Mouse (Mus musculus) adrenal gland, postnatal 4 days (tissue): ENCODE data around the gene Gxylt1. TPM values are rescaled to one million over a fixed set of nuclear protein-coding genes. Genes with fewer than 3 reads are reported as not detected.
A peak's percentile ranks its signal among the peaks of the same experiment; 100 is the strongest.
"Not testable (repeated sequence)": the region's sequence is repeated elsewhere in the genome, so short reads cannot be mapped to it uniquely, and the experiment has no call there.

Experiments used
- DNase-seq, 2 experiments: peaks; one replicate each; pipeline ENCODE4 v3.0.0; 2021 to 2022; ENCODE audit warnings: low spot score in 2 of 2, mixed read lengths in 2 of 2
- total RNA-seq, 2 experiments: library from RNA; stranded (reverse); gene quantifications; 2 replicates each; pipeline ENCODE4 v1.2.3; 2021

Gene Gxylt1
- total RNA-seq, 2 experiments from 2014 or later = 32.9 to 33.2 TPM

GRCm38 (mm10) chr15:93264221-93264620 is 10.8 kb downstream of the Gxylt1 start:
- no peak for DNase-seq

DNA sequence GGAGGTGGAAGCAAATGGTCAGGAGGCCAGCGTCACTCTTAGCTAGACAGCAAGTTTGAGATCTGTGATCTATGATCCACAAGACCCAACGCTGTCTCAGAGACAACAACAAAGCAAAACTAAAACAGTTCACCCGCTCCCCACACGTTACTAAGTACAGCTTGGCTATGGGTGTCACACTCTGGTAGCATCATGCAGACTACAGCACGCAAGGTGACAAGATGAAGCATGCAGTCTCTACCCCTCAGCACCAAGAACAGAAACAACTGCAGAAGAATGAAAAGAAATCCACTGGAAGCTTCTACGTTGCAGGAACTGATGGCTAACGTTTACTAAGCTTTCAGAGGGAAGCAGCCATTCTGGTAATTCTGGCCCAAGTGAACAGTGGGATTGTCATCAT is 11.4 kb downstream of the Gxylt1 start:
- no peak for DNase-seq

GRCm38 (mm10) chr15:93262818-93263217 is 12.2 kb downstream of the Gxylt1 start:
- DNase-seq = no peak

DNA sequence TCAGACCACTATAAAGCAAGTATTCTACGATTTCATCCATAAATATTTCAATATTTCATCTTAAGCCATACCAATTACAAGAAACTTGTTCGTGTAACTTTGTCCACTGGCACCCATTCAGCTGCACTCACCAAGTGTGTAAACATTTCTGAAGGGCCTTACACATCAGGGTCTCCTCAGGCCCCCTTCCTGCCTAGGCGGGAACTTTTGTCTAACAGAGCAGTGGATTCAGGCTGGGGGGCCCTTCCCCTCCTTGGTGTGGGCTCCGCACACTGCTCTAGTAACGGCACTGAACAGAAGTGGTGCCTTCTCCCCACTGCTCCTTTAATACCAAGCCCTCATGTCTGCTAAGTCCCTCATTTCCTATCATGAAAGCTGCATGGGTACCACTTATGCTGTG is 12.7 kb downstream of the Gxylt1 start:
- DNase-seq = no peak

GRCm38 (mm10) chr15:93259933-93260332 is 15.0 kb downstream of the Gxylt1 start:
- DNase-seq = no peak

- DNase-seq = no peak
These were observed 19.7 kb downstream of the Gxylt1 start for GRCm38 (mm10) chr15:93255295-93255694.

DNA sequence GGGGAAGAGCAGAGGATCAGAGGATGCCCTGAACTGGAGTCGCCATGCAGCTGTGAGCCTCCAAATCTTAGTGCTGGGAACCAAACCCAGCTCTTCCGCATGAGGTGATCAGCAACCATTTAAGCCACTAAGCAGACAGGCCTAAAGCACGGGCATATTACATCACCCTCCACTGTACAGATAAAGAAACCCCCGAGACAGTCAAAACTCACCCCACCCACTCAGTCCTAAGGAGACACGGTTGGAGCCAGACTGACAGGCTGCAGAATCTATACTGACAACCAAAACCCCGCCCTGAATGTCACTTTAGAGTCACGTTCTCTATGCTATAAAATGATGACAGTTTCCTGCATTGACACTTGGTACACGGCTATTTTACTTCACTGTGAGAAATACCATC is 21.8 kb downstream of the Gxylt1 start:
- DNase-seq = no peak

GRCm38 (mm10) chr15:93252396-93252795 is 22.6 kb downstream of the Gxylt1 start:
- DNase-seq = no peak

- no peak for DNase-seq
These were observed 23.3 kb downstream of the Gxylt1 start for GRCm38 (mm10) chr15:93251553-93252250.

- no peak for DNase-seq
These were observed 31.8 kb downstream of the Gxylt1 start for GRCm38 (mm10) chr15:93243202-93243601.

DNA sequence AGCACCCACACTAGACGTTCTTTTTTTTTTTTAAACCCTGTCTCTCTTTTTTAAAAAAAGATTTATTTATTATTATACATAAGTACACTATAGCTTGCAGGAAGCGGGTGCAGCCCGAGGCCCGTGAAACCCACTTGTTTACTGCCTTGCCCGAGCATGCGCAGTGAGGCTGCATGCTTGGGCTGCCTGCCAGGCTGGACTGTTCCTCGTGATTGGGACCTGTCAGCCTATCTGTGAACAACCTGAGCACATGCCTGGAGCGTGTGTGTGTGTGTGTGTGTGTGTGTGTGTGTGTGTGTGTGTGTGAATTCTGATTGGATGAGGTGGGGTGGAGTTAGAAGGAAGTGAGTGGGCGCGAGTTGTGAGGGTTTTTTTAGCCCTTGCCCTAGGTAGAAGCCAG is 38.5 kb downstream of the Gxylt1 start:
- not testable (repeated sequence) for DNase-seq

GRCm38 (mm10) chr15:93229028-93229427 is 46.0 kb downstream of the Gxylt1 start:
- DNase-seq = no peak

GRCm38 (mm10) chr15:93228375-93228774 is 46.6 kb downstream of the Gxylt1 start:
- DNase-seq = no peak

- DNase-seq = peak in 1 of 2 experiments; percentile 6
These were observed 47.3 kb downstream of the Gxylt1 start for GRCm38 (mm10) chr15:93227764-93228079.

GRCm38 (mm10) chr15:93226930-93227763 is 47.8 kb downstream of the Gxylt1 start:
- no peak for DNase-seq

DNA sequence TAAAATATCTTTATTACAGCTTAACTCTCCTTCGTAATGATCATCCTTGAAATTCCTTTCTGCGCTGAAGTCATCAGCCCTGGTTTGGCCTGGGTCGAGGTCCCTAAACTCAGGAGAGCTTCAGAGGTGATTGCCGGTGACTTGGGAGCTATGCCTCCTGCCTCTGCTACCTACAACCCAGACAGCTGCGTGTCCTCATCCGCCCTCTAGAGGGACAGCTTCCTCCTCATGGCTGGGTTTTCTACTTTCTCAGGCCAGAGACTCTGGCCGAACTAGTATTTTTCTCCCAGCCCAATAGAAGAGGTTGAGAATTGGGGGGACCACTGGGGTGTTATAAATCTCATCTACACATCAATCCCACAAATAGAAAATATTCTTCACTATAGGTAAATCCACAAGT is 52.5 kb downstream of the Gxylt1 start:
- DNase-seq = no peak

- DNase-seq = no peak
These were observed 62.4 kb downstream of the Gxylt1 start for GRCm38 (mm10) chr15:93212617-93213016.

GRCm38 (mm10) chr15:93204861-93205260 is 70.1 kb downstream of the Gxylt1 start:
- DNase-seq = no peak

DNA sequence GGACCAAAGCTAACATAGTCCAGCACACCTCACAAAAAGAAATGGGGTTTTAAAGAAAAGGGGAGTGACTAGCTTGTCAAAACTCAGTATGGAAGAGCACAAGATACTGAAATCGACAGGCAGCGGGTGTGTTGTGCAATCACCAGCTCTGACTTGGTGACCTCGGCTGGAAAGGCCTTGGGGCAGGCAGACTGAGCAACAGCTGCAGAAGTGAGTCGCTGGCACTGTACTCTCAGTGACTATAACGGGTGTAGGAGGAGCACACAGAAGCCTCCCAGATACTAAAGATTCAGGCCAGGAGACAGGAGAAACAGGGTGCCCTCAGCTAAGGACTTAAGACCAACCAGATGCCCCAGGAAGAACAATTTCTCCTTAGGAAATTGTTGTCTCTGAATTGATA is 73.0 kb downstream of the Gxylt1 start:
- peak in 1 of 2 experiments; percentile 14 for DNase-seq

DNA sequence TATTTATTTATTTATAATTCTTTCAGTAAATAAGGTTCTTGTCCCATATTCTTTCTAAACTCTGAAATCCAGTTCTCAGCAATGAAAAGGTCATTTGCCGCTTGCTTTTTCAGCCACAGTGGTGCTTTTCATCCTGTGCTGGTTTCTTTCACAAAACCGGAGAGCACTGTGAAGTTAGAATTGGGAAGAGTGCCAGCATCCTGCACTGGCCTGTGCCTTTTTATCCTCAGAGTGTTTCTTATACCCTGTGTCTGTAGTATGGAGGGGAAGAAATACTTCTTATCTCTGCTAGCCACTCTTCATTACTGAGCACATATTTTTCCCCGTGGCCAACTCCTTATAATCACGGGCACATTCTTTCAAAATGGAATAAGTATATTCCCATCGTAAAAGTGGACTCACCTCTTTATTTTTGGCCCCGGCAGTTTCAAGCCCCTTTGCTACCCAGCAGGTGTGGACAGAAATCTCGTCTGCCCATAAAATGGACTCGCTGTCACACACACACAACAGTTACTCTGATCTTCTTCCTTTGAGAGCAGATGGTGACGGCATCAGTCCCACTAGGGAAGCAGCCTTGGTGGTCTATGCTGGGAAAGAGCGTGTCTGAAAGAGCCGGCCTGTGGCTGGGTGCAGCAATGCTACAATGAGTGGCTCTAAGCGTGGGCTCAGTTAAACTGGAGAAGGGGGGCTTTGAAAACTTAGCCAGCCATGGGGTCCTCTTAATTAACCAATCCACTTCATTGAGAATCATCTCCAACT is 83.4 kb downstream of the Gxylt1 start:
- no peak for DNase-seq
